Mouse (Mus musculus) heart, postnatal 0 days (tissue): ENCODE measurements at regions not wholly inside any gene's neighbourhood (a gene's known extent, or its start where the extent isn't known, plus 50 kb on each side); places are given as distances from the start of the nearest gene placed in this dataset.

Experiments used
- CTCF ChIP-seq: IDR thresholded peaks from 2 replicates; pipeline ENCODE4 v1.5.1; 2016; ENCODE audit warnings: antibody characterized with exemption, control low read depth, low read depth
- EP300 ChIP-seq: IDR thresholded peaks from 2 replicates; pipeline ENCODE4 v1.6.1; 2016; ENCODE audit warnings: antibody characterized with exemption, low read depth

- TF ChIP-seq CTCF, result no peak
- no peak for TF ChIP-seq EP300
These were observed 126.1 kb downstream of the Zbtb18 start for GRCm38 (mm10) chr1:177568056-177568816.
